Mouse (Mus musculus) embryo, embryonic 11.5 days (tissue): ENCODE results near the gene Zswim8.

Experiments
- DNase-seq: peaks from one replicate; pipeline ENCODE4 v3.0.0-alpha.2; 2012; ENCODE audit warnings: low read depth, low spot score

Zswim8 gene

DNA sequence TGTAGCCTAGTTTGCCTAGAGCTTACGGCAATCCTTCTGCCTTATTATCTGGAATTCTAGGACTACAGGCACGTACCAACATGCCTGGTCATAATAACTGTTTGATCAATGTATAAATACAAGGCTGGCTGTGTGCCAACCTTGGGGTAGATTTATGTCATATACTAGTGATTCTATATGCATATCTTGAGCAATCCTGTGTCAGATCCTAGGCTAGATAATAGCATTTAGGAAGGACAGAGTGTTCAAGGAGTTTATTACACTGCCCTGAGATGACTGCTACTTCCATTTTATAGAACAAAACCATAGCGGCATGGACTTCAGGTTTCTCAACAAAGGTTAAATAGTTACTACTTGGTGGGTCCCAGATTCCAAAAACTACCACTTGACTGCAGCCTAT, 64.6 kb downstream of the Zswim8 start:
- no peak for DNase-seq

DNA sequence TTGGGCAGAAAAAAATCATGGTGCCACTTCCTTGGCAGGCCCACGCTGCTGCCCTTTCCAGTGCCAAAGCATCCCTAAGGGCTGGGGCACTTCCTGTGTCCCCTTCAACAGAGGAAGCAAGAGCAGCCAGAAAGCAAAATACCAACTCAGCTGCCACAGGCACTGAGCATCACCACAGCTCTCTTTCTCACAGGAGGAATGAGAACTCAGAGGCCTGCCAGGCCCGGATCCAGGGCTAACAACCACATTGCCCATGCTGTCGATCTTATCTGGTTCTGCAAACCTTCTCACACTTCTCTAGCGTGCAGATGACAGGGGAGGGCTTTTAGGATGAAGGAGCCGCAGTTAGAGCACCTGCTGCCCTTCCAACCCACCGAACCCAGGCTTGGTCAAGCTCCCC, 65.5 kb downstream of the Zswim8 start:
- no peak for DNase-seq
